Mouse (Mus musculus) stomach, postnatal 0 days (tissue): ENCODE data around the gene Capn11. TPM values are rescaled to one million over a fixed set of nuclear protein-coding genes. Genes with fewer than 3 reads are reported as not detected.

Source experiments
- ATAC-seq: fragments of 200-750 bp; cut with Nextera tagmentation; 2 replicates; pipeline ENCODE4 v1.8.0; 2017; ENCODE audit not compliant: low FRiP score, low TSS enrichment
- DNase-seq: peaks from one replicate; pipeline ENCODE4 v3.0.0-alpha.2; 2016; ENCODE audit warnings: low spot score
- H3K27ac ChIP-seq: fragments of 300-500 bp; sonication (generic); replicated peaks from 2 replicates; pipeline ENCODE4 v1.5.1; 2014; ENCODE audit warnings: mild to moderate bottlenecking, control low read depth
- H3K27me3 ChIP-seq: fragments of 300-500 bp; sonication (generic); 2 replicates; pipeline ENCODE4 v1.6.1; 2014; ENCODE audit warnings: low read length; ENCODE audit not compliant: control insufficient read depth, insufficient read depth
- H3K36me3 ChIP-seq: fragments of 300-500 bp; sonication (generic); 2 replicates; pipeline ENCODE4 v1.6.1; 2014; ENCODE audit warnings: low read length, mixed read lengths; ENCODE audit not compliant: control insufficient read depth, insufficient read depth
- H3K4me1 ChIP-seq: fragments of 300-500 bp; sonication (generic); replicated peaks from 2 replicates; pipeline ENCODE4 v1.6.1; 2014; ENCODE audit warnings: antibody characterized with exemption; ENCODE audit not compliant: control insufficient read depth, insufficient read depth
- H3K4me2 ChIP-seq: fragments of 300-500 bp; sonication (generic); replicated peaks from 2 replicates; pipeline ENCODE4 v1.6.1; 2014; ENCODE audit warnings: low read depth, mild to moderate bottlenecking, control low read depth, moderate library complexity
- H3K4me3 ChIP-seq: fragments of 300-500 bp; sonication (generic); 2 replicates; pipeline ENCODE4 v1.5.1; 2014; ENCODE audit warnings: low read depth, low read length, control low read depth
- H3K9ac ChIP-seq: fragments of 300-500 bp; sonication (generic); 2 replicates; pipeline ENCODE4 v1.6.1; 2014; ENCODE audit warnings: mild to moderate bottlenecking, low read length, control low read depth, mixed read lengths
- H3K9me3 ChIP-seq: fragments of 300-500 bp; sonication (generic); 2 replicates; pipeline ENCODE4 v1.6.1; 2016; ENCODE audit warnings: low read length; ENCODE audit not compliant: control insufficient read depth
- CTCF ChIP-seq: IDR thresholded peaks from 2 replicates; pipeline ENCODE4 v1.5.1; 2016; ENCODE audit warnings: antibody characterized with exemption, low read depth, mild to moderate bottlenecking, moderate library complexity
- EP300 ChIP-seq: optimal IDR thresholded peaks from 2 replicates; pipeline ENCODE3; 2016; ENCODE audit warnings: antibody characterized with exemption
- WGBS: fragments of 180-500 bp; shearing (Covaris S2); extraction: QIAGEN DNeasy Blood & Tissue Kit; methylation state at CpG from one replicate; pipeline ENCODE4 v1.1.7; 2014; 5-methylcytosine and 5-hydroxymethylcytosine counted together
- polyA plus RNA-seq: library from polyadenylated mRNA; unstranded; fragments of >200 nt; fragmentation: Nextera tagmentation; extraction: Ambion mirVana; gene quantifications from 2 replicates; pipeline ENCODE4 v1.2.1, GENCODE M21; 2015

Capn11 gene
- polyA plus RNA-seq, 1 experiment from 2014 or later = 0.06 TPM

GRCm38 (mm10) chr17:45588370-45588769 is 70.8 kb downstream of the Capn11 start:
- no peaks in the 10 kb centered on the region for H3K9me3 ChIP-seq
- 88% methylated on average over 7 of the region's 7 CpGs for WGBS
- no peak for ATAC-seq
- H3K27ac ChIP-seq = no peak overlapping the region
- no peak overlapping the region for H3K4me3 ChIP-seq
- H3K9ac ChIP-seq = no peak overlapping the region
- no peak overlapping the region for H3K4me2 ChIP-seq
- H3K4me1 ChIP-seq = peaks cover 10% of the 10 kb centered on the region; the same call in 1 of the 2 replicates
- no peak for DNase-seq
- H3K36me3 ChIP-seq = peaks cover 6% of the 10 kb centered on the region
- no peak for TF ChIP-seq CTCF
- no peak for TF ChIP-seq EP300
- no peaks in the 10 kb centered on the region for H3K27me3 ChIP-seq

- no peaks in the 10 kb centered on the region for H3K27me3 ChIP-seq
- WGBS = 98% methylated on average over 3 of the region's 3 CpGs
- H3K9ac ChIP-seq = no peak overlapping the region
- H3K4me1 ChIP-seq = 0 out of 2 replicates have a peak, but pooled peaks cover 5% of the 10 kb centered on the region
- no peak overlapping the region for H3K4me3 ChIP-seq
- TF ChIP-seq CTCF = peak; percentile 63
- TF ChIP-seq EP300 = no peak
- ATAC-seq (no peak), DNase-seq (no peak)
- H3K36me3 ChIP-seq = peaks cover 6% of the 10 kb centered on the region
- no peak overlapping the region for H3K4me2 ChIP-seq
- H3K27ac ChIP-seq = peak overlapping the region; percentile 89; the same call in 1 of the 2 replicates
- no peaks in the 10 kb centered on the region for H3K9me3 ChIP-seq
These were observed 72.7 kb downstream of the Capn11 start for GRCm38 (mm10) chr17:45586449-45586837.

- 75% methylated on average over 23 of the region's 23 CpGs for WGBS
- H3K27me3 ChIP-seq = no peaks in the 10 kb centered on the region
- H3K9ac ChIP-seq = 0 out of 2 replicates have a peak overlapping the region, but pooled peaks have one; percentile 9
- DNase-seq = no peak
- no peak for ATAC-seq
- peak overlapping the region; percentile 89 for H3K27ac ChIP-seq
- no peaks in the 10 kb centered on the region for H3K9me3 ChIP-seq
- peaks cover 6% of the 10 kb centered on the region for H3K36me3 ChIP-seq
- H3K4me1 ChIP-seq = 0 out of 2 replicates have a peak, but pooled peaks cover 5% of the 10 kb centered on the region
- H3K4me3 ChIP-seq = no peak overlapping the region
- no peak overlapping the region for H3K4me2 ChIP-seq
- no peak for TF ChIP-seq EP300
- no peak for TF ChIP-seq CTCF
These were observed 73.2 kb downstream of the Capn11 start for GRCm38 (mm10) chr17:45585725-45586448.

GRCm38 (mm10) chr17:45584939-45585678 is 74.0 kb downstream of the Capn11 start:
- peak; percentile 45; the same call in 1 of the 2 replicates for ATAC-seq
- Histone ChIP-seq H3K9me3 (no peaks in the 10 kb centered on the region), H3K9ac (peak overlapping the region; percentile 41; the same call in 1 of the 2 replicates), H3K27ac (peak overlapping the region; percentile 89), H3K27me3 (no peaks in the 10 kb centered on the region), H3K4me3 (no peak overlapping the region), H3K4me2 (no peak overlapping the region), H3K4me1 (0 out of 2 replicates have a peak, but pooled peaks cover 5% of the 10 kb centered on the region), H3K36me3 (peaks cover 6% of the 10 kb centered on the region)
- TF ChIP-seq EP300 (no peak), CTCF (peak; percentile 90)
- 38% methylated on average over 14 of the region's 14 CpGs for WGBS
- DNase-seq = peak; percentile 77

GRCm38 (mm10) chr17:45584096-45584896 is 74.8 kb downstream of the Capn11 start:
- ATAC-seq (peak; percentile 14; the same call in 1 of the 2 replicates), DNase-seq (no peak)
- H3K27ac ChIP-seq = peak overlapping the region; percentile 89
- H3K27me3 ChIP-seq = no peaks in the 10 kb centered on the region
- H3K4me3 ChIP-seq = no peak overlapping the region
- WGBS = 43% methylated on average over 12 of the region's 12 CpGs
- H3K4me2 ChIP-seq = peak overlapping the region; percentile 5; the same call in 1 of the 2 replicates
- TF ChIP-seq CTCF (0 out of 2 replicates have a peak, but pooled peaks have one; percentile 1), EP300 (no peak)
- H3K9me3 ChIP-seq = no peaks in the 10 kb centered on the region
- no peaks in the 10 kb centered on the region; the same call in 1 of the 2 replicates for H3K36me3 ChIP-seq
- H3K4me1 ChIP-seq = 0 out of 2 replicates have a peak, but pooled peaks cover 5% of the 10 kb centered on the region
- H3K9ac ChIP-seq = peak overlapping the region; percentile 41
